Mouse (Mus musculus) CH12.LX (cell line): ENCODE data around the gene Trappc3. TPM values are rescaled to one million over a fixed set of nuclear protein-coding genes. Genes with fewer than 3 reads are reported as not detected.
A peak's percentile ranks its signal among the peaks of the same experiment; 100 is the strongest.

ENCODE experiments used
- DNase-seq: peaks from one replicate; pipeline ENCODE4 v3.0.0-alpha.2; 2013; ENCODE audit errors: extremely low read depth
- H3K27ac ChIP-seq: 2 replicates; pipeline ENCODE4 v1.5.1; 2012; ENCODE audit warnings: low read depth, mild to moderate bottlenecking, control low read depth, moderate library complexity; ENCODE audit not compliant: insufficient read depth
- H3K27me3 ChIP-seq: replicated peaks from 2 replicates; pipeline ENCODE3; 2012; ENCODE audit warnings: inconsistent platforms
- H3K36me3 ChIP-seq, 2 experiments: replicated peaks in 1 of 2; 2 replicates each; pipeline versions ENCODE3 to v1.6.1; 2012; ENCODE audit warnings: inconsistent platforms in 1 of 2, low read length in 1 of 2, mild to moderate bottlenecking in 1 of 2, mixed read lengths in 1 of 2, moderate library complexity in 1 of 2; ENCODE audit not compliant: control insufficient read depth in 1 of 2, insufficient read depth in 1 of 2
- H3K4me1 ChIP-seq, 2 experiments: 2 replicates each; pipeline ENCODE4 v1.6.1; 2012; ENCODE audit warnings: inconsistent platforms in 1 of 2, moderate library complexity in 1 of 2; ENCODE audit not compliant: insufficient read depth in 2 of 2, control insufficient read depth in 1 of 2
- H3K4me2 ChIP-seq: 2 replicates; pipeline ENCODE4 v1.6.1; 2012; ENCODE audit warnings: low read depth, mild to moderate bottlenecking, control low read depth; ENCODE audit not compliant: poor library complexity, insufficient read depth, severe bottlenecking
- H3K4me3 ChIP-seq, 3 experiments: fragments of 150-350 bp in 1 of 3; sonication (generic) in 1 of 3; replicated peaks in 1 of 3; 2 replicates each; pipeline versions ENCODE3 to v1.5.1; 2011 to 2012; ENCODE audit warnings: low read depth in 2 of 3, low read length in 2 of 3, mild to moderate bottlenecking in 2 of 3, moderate library complexity in 2 of 3, control low read depth in 1 of 3, improper control_type of control experiment in 1 of 3, inconsistent platforms in 1 of 3, mixed read lengths in 1 of 3; ENCODE audit not compliant: poor library complexity in 1 of 3
- H3K79me2 ChIP-seq: replicated peaks from 2 replicates; pipeline ENCODE4 v1.6.1; 2012; ENCODE audit warnings: mild to moderate bottlenecking, moderate library complexity; ENCODE audit not compliant: control insufficient read depth, poor library complexity, insufficient read depth, severe bottlenecking; ENCODE audit errors: extremely low read depth
- H3K9ac ChIP-seq: 2 replicates; pipeline ENCODE4 v1.6.1; 2012; ENCODE audit warnings: low read depth, mild to moderate bottlenecking, control low read depth, moderate library complexity; ENCODE audit not compliant: insufficient read depth
- H3K9me3 ChIP-seq: replicated peaks from 2 replicates; pipeline ENCODE3; 2012; ENCODE audit warnings: low read length, inconsistent platforms, mixed read lengths
- BHLHE40 ChIP-seq: IDR thresholded peaks from 2 replicates; pipeline ENCODE4 v1.6.1; 2011; ENCODE audit warnings: mild to moderate bottlenecking, low read depth, low read length, improper control_type of control experiment
- CHD1 ChIP-seq: IDR thresholded peaks from 2 replicates; pipeline ENCODE4 v1.6.1; 2012; ENCODE audit warnings: low read depth, low read length, improper control_type of control experiment, inconsistent platforms
- E2F4 ChIP-seq: IDR thresholded peaks from 2 replicates; pipeline ENCODE4 v1.6.1; 2011; ENCODE audit warnings: low read depth, low read length, improper control_type of control experiment; ENCODE audit not compliant: insufficient replicate concordance
- ELF1 ChIP-seq: IDR thresholded peaks from 2 replicates; pipeline ENCODE4 v1.6.1; 2014; ENCODE audit warnings: low read depth, mild to moderate bottlenecking, inconsistent platforms, low read length, improper control_type of control experiment
- ETS1 ChIP-seq: conservative IDR thresholded peaks from 2 replicates; pipeline ENCODE4 v1.6.1; 2012; ENCODE audit warnings: low read depth, mild to moderate bottlenecking, inconsistent platforms, low read length, improper control_type of control experiment, moderate library complexity
- GABPA ChIP-seq: IDR thresholded peaks from 2 replicates; pipeline ENCODE4 v1.6.1; 2012; ENCODE audit warnings: low read depth, low read length, improper control_type of control experiment, inconsistent platforms; ENCODE audit not compliant: insufficient replicate concordance
- HCFC1 ChIP-seq: IDR thresholded peaks from 2 replicates; pipeline ENCODE4 v1.6.1; 2012; ENCODE audit warnings: low read depth, mild to moderate bottlenecking, inconsistent platforms, low read length, improper control_type of control experiment
- JUND ChIP-seq: conservative IDR thresholded peaks from 2 replicates; pipeline ENCODE4 v1.6.1; 2011; ENCODE audit warnings: low read depth, low read length, improper control_type of control experiment
- KAT2A ChIP-seq: IDR thresholded peaks from 2 replicates; pipeline ENCODE4 v1.6.1; 2012; ENCODE audit warnings: low read length, improper control_type of control experiment, inconsistent platforms; ENCODE audit not compliant: insufficient replicate concordance
- MAFK ChIP-seq: IDR thresholded peaks from 2 replicates; pipeline ENCODE4 v1.6.1; 2011; ENCODE audit warnings: low read length, improper control_type of control experiment; ENCODE audit not compliant: insufficient replicate concordance
- MEF2A ChIP-seq: IDR thresholded peaks from 2 replicates; pipeline ENCODE4 v1.6.1; 2014; ENCODE audit warnings: low read depth, mild to moderate bottlenecking, inconsistent platforms, low read length, improper control_type of control experiment, borderline replicate concordance
- NRF1 ChIP-seq: IDR thresholded peaks from 2 replicates; pipeline ENCODE4 v1.6.1; 2014; ENCODE audit warnings: low read depth, mild to moderate bottlenecking, inconsistent platforms, low read length, improper control_type of control experiment, moderate library complexity
- PAX5 ChIP-seq: IDR thresholded peaks from 2 replicates; pipeline ENCODE4 v1.6.1; 2012; ENCODE audit warnings: low read length, inconsistent platforms, mixed read lengths
- POLR2A ChIP-seq: IDR thresholded peaks from 2 replicates; pipeline ENCODE4 v1.6.1; 2011; ENCODE audit warnings: low read depth, mild to moderate bottlenecking, improper control_type of control experiment, low read length
- POLR2AphosphoS2 ChIP-seq: IDR thresholded peaks from 2 replicates; pipeline ENCODE4 v1.6.1; 2011; ENCODE audit warnings: low read depth, low read length, improper control_type of control experiment
- RAD21 ChIP-seq: IDR thresholded peaks from 2 replicates; pipeline ENCODE4 v1.6.1; 2011; ENCODE audit warnings: low read depth, mild to moderate bottlenecking, low read length, improper control_type of control experiment, moderate library complexity
- RCOR1 ChIP-seq: conservative IDR thresholded peaks from 2 replicates; pipeline ENCODE4 v1.6.1; 2012; ENCODE audit warnings: low read depth, mild to moderate bottlenecking, inconsistent platforms, low read length, improper control_type of control experiment
- TCF12 ChIP-seq: IDR thresholded peaks from 2 replicates; pipeline ENCODE4 v1.6.1; 2014; ENCODE audit warnings: low read depth, mild to moderate bottlenecking, inconsistent platforms, low read length, improper control_type of control experiment
- USF1 ChIP-seq: IDR thresholded peaks from 2 replicates; pipeline ENCODE4 v1.6.1; 2014; ENCODE audit warnings: low read depth, mild to moderate bottlenecking, inconsistent platforms, low read length, improper control_type of control experiment
- ZC3H11A ChIP-seq: IDR thresholded peaks from 2 replicates; pipeline ENCODE4 v1.6.1; 2012; ENCODE audit warnings: low read depth, mild to moderate bottlenecking, inconsistent platforms, low read length, improper control_type of control experiment
- dilution Hi-C: fragments of 300-500 bp; cut with MboI; formaldehyde crosslinking; loops from 2 replicates; pipeline ENCODE4 v1.14.3; 2020; ENCODE audit warnings: low sequenced_read_pairs; ENCODE audit not compliant: extremely low pct_unique_long_range_greater_than_20kb, extremely low pct_ligation_motif_present
- in situ Hi-C: fragments of 300-500 bp; cut with MboI; formaldehyde crosslinking; loops from 3 replicates; pipeline ENCODE4 v1.14.3; 2019; ENCODE audit warnings: low sequenced_read_pairs, low pct_ligation_motif_present, low pct_unique_long_range_greater_than_20kb, mixed read lengths
- polyA plus RNA-seq: library from polyadenylated mRNA; unstranded; fragments of >175 nt; gene quantifications from 2 replicates; pipeline ENCODE4 v1.2.1, GENCODE M21; 2012; ENCODE audit warnings: low read depth; ENCODE audit not compliant: insufficient read length
- total RNA-seq, 2 experiments: library from RNA; depleted of rRNA; stranded (reverse); fragments of 300-350 nt in 1 of 2; fragments of >200 nt in 1 of 2; gene quantifications; 2 replicates each; pipeline ENCODE4 v1.2.3; 2012 to 2014

The Trappc3 gene
- total and polyA plus RNA-seq, 3 experiments: 72.7 to 94.8 (median 74.1) TPM

- in situ Hi-C loops (no loop called here), dilution Hi-C loops (no loop called here)
- H3K4me2 ChIP-seq: no peak overlapping the region
- H3K4me3 ChIP-seq: no peak overlapping the region
- peaks cover 16% of the 10 kb centered on the region for H3K27me3 ChIP-seq
- H3K9ac ChIP-seq: no peak overlapping the region
- H3K79me2 ChIP-seq: no peaks in the 10 kb centered on the region
- no peaks in the 10 kb centered on the region for H3K36me3 ChIP-seq
- no peaks in the 10 kb centered on the region for H3K9me3 ChIP-seq
- no peak for DNase-seq
- no peak overlapping the region for H3K27ac ChIP-seq
- peaks cover 0 to 13% of the 10 kb centered on the region in 2 experiments; a peak in 2 of 4 replicates for H3K4me1 ChIP-seq
- TF ChIP-seq ZC3H11A (no peak), CHD1 (no peak), MEF2A (no peak), POLR2AphosphoS2 (no peak), PAX5 (no peak), KAT2A (no peak), JUND (no peak), USF1 (no peak), MAFK (no peak), ELF1 (no peak), TCF12 (no peak), HCFC1 (no peak), BHLHE40 (no peak), GABPA (no peak), POLR2A (no peak), RAD21 (no peak), E2F4 (no peak), RCOR1 (no peak), NRF1 (no peak)
Observed at GRCm38 (mm10) chr4:126291196-126291595, 29.1 kb downstream of the Trappc3 start.

DNA sequence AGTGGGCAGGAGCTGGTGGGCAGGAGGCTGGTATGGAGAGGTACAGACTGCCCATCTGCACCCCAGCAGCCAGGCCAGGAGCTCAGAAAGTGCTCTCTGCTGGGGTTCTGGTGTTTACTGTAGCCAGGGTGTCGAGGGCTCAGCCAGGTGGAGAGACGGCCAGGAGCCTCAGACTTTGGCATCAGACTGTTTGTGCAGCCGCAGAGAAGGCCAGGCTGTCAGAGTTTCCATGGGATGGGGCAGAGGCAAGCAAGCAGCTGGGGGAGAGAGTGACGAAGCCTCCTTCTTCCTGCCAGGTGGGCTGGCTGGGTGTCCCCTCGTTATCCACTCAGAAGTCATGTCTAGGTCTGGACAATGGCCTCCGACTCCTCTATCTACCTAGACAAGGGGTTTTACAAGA lies 33.0 kb downstream of the Trappc3 start:
- dilution Hi-C loops (no loop called here), in situ Hi-C loops (no loop called here)
- no peak overlapping the region for H3K4me3 ChIP-seq
- no peak for TF ChIP-seq BHLHE40
- no peak for TF ChIP-seq MAFK
- no peak for TF ChIP-seq CHD1
- TF ChIP-seq RAD21: no peak
- TF ChIP-seq ETS1: peak; percentile 61
- no peak overlapping the region for H3K27ac ChIP-seq
- H3K36me3 ChIP-seq: no peaks in the 10 kb centered on the region
- no peak overlapping the region for H3K4me2 ChIP-seq
- no peaks in the 10 kb centered on the region for H3K79me2 ChIP-seq
- DNase-seq: peak; percentile 30
- H3K4me1 ChIP-seq: peaks cover 0 to 10% of the 10 kb centered on the region in 2 experiments; a peak in 2 of 4 replicates
- H3K9me3 ChIP-seq: peaks cover 2% of the 10 kb centered on the region
- no peak overlapping the region for H3K9ac ChIP-seq
- peaks cover 34% of the 10 kb centered on the region for H3K27me3 ChIP-seq
